Mouse (Mus musculus): ENCODE measurements around the gene Clstn1.

DNA sequence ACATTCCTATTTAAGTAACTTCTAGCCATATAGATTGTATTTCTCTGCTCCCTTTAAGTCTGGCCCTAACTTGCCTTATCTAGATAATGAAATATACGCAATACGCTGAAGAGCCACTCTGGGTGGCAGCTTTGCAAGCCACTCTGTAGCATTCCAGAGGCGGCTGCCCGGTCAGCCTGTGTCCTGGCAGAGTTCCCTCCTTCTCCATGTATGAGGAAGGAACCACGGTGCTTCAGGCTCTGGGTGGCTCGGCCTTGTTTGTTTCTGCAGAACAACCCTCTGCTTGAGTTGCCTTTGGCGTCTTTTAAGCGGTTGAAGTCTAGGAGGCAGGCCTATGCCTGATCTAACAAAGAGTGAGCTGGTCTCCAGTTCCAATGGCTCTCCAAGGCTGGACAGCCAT, 13.4 kb upstream of the Clstn1 start:
- TF ChIP-seq CTCF (IDR thresholded peaks at IDR 0.05; ENCODE audit: low read depth, low read length) (no peak), POLR2A (IDR thresholded peaks at IDR 0.05; ENCODE audit: borderline replicate concordance, low read depth, low read length) (no peak)
